Mouse (Mus musculus): Measurements from ENCODE around the gene Rwdd4a. TPM values are rescaled to one million over a fixed set of nuclear protein-coding genes. Genes with fewer than 3 reads are reported as not detected.

The Rwdd4a gene
- polyA plus RNA-seq, 1 experiment from 2014 or later: 40.0 TPM

GRCm38 (mm10) chr8:47590400-47590799 lies 56.9 kb downstream of the Rwdd4a start:
- no peak overlapping the region for H3K9ac ChIP-seq (replicated peaks)
- H3K9me3 ChIP-seq: no peaks in the 10 kb centered on the region
- no peaks in the 10 kb centered on the region for H3K36me3 ChIP-seq
- H3K4me3 ChIP-seq: no peak overlapping the region
- no peak overlapping the region for H3K4me2 ChIP-seq (replicated peaks)
- peak overlapping the region; percentile 7; the same call in 1 of the 2 replicates for H3K27ac ChIP-seq (replicated peaks)
- peak; percentile 77 for ATAC-seq (ENCODE audit: low FRiP score, low read depth)
- WGBS: 61% methylated on average over 10 of the region's 10 CpGs
- H3K4me1 ChIP-seq: 0 out of 2 replicates have a peak, but pooled peaks cover 4% of the 10 kb centered on the region
- no peaks in the 10 kb centered on the region for H3K27me3 ChIP-seq

GRCm38 (mm10) chr8:47600664-47601063 lies 67.2 kb downstream of the Rwdd4a start:
- 87% methylated on average over 8 of the region's 8 CpGs for WGBS
- H3K4me1 ChIP-seq: no peaks in the 10 kb centered on the region

More at GRCm38 (mm10) chr8:47600664-47601063, 67.2 kb downstream of the Rwdd4a start:
- Histone ChIP-seq H3K4me2 (replicated peaks) (no peak overlapping the region), H3K9me3 (no peaks in the 10 kb centered on the region), H3K36me3 (no peaks in the 10 kb centered on the region), H3K27ac (replicated peaks) (no peak overlapping the region), H3K9ac (replicated peaks) (no peak overlapping the region), H3K27me3 (no peaks in the 10 kb centered on the region), H3K4me3 (no peak overlapping the region)
- no peak for ATAC-seq (ENCODE audit: low FRiP score, low read depth)

Small RNA genes lying within 50 kb of the gene (microRNA-seq; reads per million reads assigned to microRNA genes)
- gene Gm27409: not detected

Other genes with a start within 250 kb of the Rwdd4a start
- 50.6 and 53.6 TPM in 2 replicates for gene Stox2, start 87.3 kb upstream of the Rwdd4a start, polyA plus RNA-seq (2016; fragmentation: Nextera tagmentation; extraction: Ambion mirVana)
- gene Trappc11, start 194 bp upstream of the Rwdd4a start, polyA plus RNA-seq (2016; fragmentation: Nextera tagmentation; extraction: Ambion mirVana): 46.1 and 48.3 TPM in 2 replicates
- 14.4 and 14.6 TPM in 2 replicates for gene Ing2, start 141.9 kb downstream of the Rwdd4a start, polyA plus RNA-seq (2016; fragmentation: Nextera tagmentation; extraction: Ambion mirVana)
- 47.7 and 52.1 TPM in 2 replicates for gene Cdkn2aip, start 180.3 kb downstream of the Rwdd4a start, polyA plus RNA-seq (2016; fragmentation: Nextera tagmentation; extraction: Ambion mirVana)

Data from midbrain, embryonic 12.5 days (tissue).